Mouse (Mus musculus): Measurements from ENCODE around the gene Kcnt2. TPM values are rescaled to one million over a fixed set of nuclear protein-coding genes. Genes with fewer than 3 reads are reported as not detected.

Gene Kcnt2
- total and polyA plus RNA-seq, 2 experiments from 2014 or later = 2.8 to 9.5 TPM

- no peak overlapping the region for H3K9ac ChIP-seq (replicated peaks; ENCODE audit: low read length, poor library complexity, severe bottlenecking)
- TF ChIP-seq CTCF (IDR thresholded peaks at IDR 0.05) = no peak
- no peaks in the 10 kb centered on the region for H3K36me3 ChIP-seq (ENCODE audit: insufficient read depth, low read length)
- H3K9me3 ChIP-seq (ENCODE audit: low read length) = no peaks in the 10 kb centered on the region
- H3K4me3 ChIP-seq (ENCODE audit: low read depth, low read length) = no peak overlapping the region
- DNase-seq (ENCODE audit: low spot score) (no peak), ATAC-seq (ENCODE audit: low FRiP score) (no peak)
- H3K4me2 ChIP-seq (ENCODE audit: low read depth, low read length, poor library complexity, severe bottlenecking) = no peak overlapping the region
- no peaks in the 10 kb centered on the region for H3K4me1 ChIP-seq (ENCODE audit: insufficient read depth, low read length)
- WGBS = 71% methylated on average over 5 of the region's 5 CpGs
- no peaks in the 10 kb centered on the region for H3K27me3 ChIP-seq (ENCODE audit: insufficient read depth, low read length)
- H3K27ac ChIP-seq (ENCODE audit: low read depth, low read length) = no peak overlapping the region
These were observed 20.1 kb downstream of the Kcnt2 start for GRCm38 (mm10) chr1:140266047-140266446.

DNA sequence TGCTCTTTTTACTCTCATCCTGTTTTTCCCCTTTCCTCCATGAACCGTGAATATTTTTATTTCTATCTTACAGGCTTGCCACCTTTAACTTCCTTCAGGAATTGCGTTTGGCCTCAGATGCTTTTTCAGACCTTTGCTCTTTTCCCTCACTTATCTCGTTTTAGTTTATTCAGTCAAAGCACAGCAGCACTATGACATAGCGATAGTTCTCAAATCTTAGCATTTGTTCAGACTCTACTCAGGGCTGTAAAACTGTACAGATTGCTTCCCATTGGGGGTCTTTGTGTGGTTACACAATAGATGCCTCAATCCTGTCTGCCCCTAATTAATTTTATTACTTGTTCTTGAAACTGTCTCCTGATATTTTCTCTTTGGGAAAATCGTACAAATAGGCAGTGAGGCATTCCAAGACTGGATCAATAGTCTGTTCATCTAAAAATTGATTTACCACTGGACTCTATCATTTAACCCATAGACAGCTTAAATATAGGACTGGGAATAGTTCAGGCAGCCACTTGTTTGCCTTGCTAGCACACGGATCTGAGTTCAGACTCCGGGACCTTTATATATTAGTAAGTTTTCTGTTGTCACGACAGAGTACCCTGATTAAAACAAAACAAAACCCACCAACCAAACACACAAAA, 20.8 kb downstream of the Kcnt2 start:
- Histone ChIP-seq H3K4me2 (ENCODE audit: low read depth, low read length, poor library complexity, severe bottlenecking) (no peak overlapping the region), H3K27ac (ENCODE audit: low read depth, low read length) (no peak overlapping the region), H3K4me3 (ENCODE audit: low read depth, low read length) (no peak overlapping the region), H3K9me3 (ENCODE audit: low read length) (no peaks in the 10 kb centered on the region), H3K9ac (replicated peaks; ENCODE audit: low read length, poor library complexity, severe bottlenecking) (no peak overlapping the region), H3K4me1 (ENCODE audit: insufficient read depth, low read length) (no peaks in the 10 kb centered on the region), H3K36me3 (ENCODE audit: insufficient read depth, low read length) (no peaks in the 10 kb centered on the region), H3K27me3 (ENCODE audit: insufficient read depth, low read length) (no peaks in the 10 kb centered on the region)
- TF ChIP-seq CTCF (IDR thresholded peaks at IDR 0.05) = no peak
- 77% methylated on average over 8 of the region's 8 CpGs for WGBS
- DNase-seq (ENCODE audit: low spot score) (no peak), ATAC-seq (ENCODE audit: low FRiP score) (no peak)

DNA sequence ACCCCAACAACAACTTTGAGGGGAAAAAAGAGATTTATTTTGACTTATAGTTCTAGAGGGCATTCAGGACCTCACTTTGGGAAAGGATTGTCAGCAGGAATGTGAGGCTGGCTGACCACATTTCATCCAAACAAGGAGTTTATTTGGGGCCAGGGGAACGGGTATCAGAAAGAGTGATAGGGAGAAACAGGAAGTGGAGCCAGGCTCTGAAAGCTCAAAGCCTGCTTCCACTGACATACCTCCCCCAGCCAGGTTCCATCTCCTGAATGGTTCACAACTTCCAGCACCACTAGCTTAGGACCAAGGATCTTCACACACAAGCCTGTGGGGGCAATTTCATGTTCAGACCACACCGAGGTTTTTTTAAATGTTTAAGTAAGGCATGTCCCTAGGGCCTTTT, 21.3 kb downstream of the Kcnt2 start:
- H3K4me2 ChIP-seq (ENCODE audit: low read depth, low read length, poor library complexity, severe bottlenecking) = no peak overlapping the region
- H3K27me3 ChIP-seq (ENCODE audit: insufficient read depth, low read length) = no peaks in the 10 kb centered on the region
- H3K9me3 ChIP-seq (ENCODE audit: low read length) = no peaks in the 10 kb centered on the region
- DNase-seq (ENCODE audit: low spot score) (no peak), ATAC-seq (ENCODE audit: low FRiP score) (no peak)
- H3K4me3 ChIP-seq (ENCODE audit: low read depth, low read length) = no peak overlapping the region
- WGBS = 62% methylated on average over 2 of the region's 2 CpGs
- no peaks in the 10 kb centered on the region for H3K4me1 ChIP-seq (ENCODE audit: insufficient read depth, low read length)
- H3K27ac ChIP-seq (ENCODE audit: low read depth, low read length) = no peak overlapping the region
- no peak for TF ChIP-seq CTCF (IDR thresholded peaks at IDR 0.05)
- no peak overlapping the region for H3K9ac ChIP-seq (replicated peaks; ENCODE audit: low read length, poor library complexity, severe bottlenecking)
- no peaks in the 10 kb centered on the region for H3K36me3 ChIP-seq (ENCODE audit: insufficient read depth, low read length)

GRCm38 (mm10) chr1:140273624-140274023, 27.7 kb downstream of the Kcnt2 start:
- Histone ChIP-seq H3K4me1 (ENCODE audit: insufficient read depth, low read length) (no peaks in the 10 kb centered on the region), H3K36me3 (ENCODE audit: insufficient read depth, low read length) (no peaks in the 10 kb centered on the region), H3K4me2 (ENCODE audit: low read depth, low read length, poor library complexity, severe bottlenecking) (no peak overlapping the region), H3K9ac (replicated peaks; ENCODE audit: low read length, poor library complexity, severe bottlenecking) (no peak overlapping the region), H3K27ac (ENCODE audit: low read depth, low read length) (no peak overlapping the region), H3K27me3 (ENCODE audit: insufficient read depth, low read length) (no peaks in the 10 kb centered on the region), H3K9me3 (ENCODE audit: low read length) (no peaks in the 10 kb centered on the region), H3K4me3 (ENCODE audit: low read depth, low read length) (no peak overlapping the region)
- no peak for DNase-seq (ENCODE audit: low spot score)
- no peak for TF ChIP-seq CTCF (IDR thresholded peaks at IDR 0.05)
- 88% methylated on average over 3 of the region's 3 CpGs for WGBS
- no peak for ATAC-seq (ENCODE audit: low FRiP score)

- DNase-seq (ENCODE audit: low spot score) (no peak), ATAC-seq (ENCODE audit: low FRiP score) (no peak)
- H3K4me2 ChIP-seq (ENCODE audit: low read depth, low read length, poor library complexity, severe bottlenecking) = no peak overlapping the region
- H3K27ac ChIP-seq (ENCODE audit: low read depth, low read length) = no peak overlapping the region
- H3K9ac ChIP-seq (replicated peaks; ENCODE audit: low read length, poor library complexity, severe bottlenecking) = no peak overlapping the region
- no peaks in the 10 kb centered on the region for H3K36me3 ChIP-seq (ENCODE audit: insufficient read depth, low read length)
- H3K4me1 ChIP-seq (ENCODE audit: insufficient read depth, low read length) = no peaks in the 10 kb centered on the region
- H3K27me3 ChIP-seq (ENCODE audit: insufficient read depth, low read length) = no peaks in the 10 kb centered on the region
- H3K9me3 ChIP-seq (ENCODE audit: low read length) = no peaks in the 10 kb centered on the region
- no peak overlapping the region for H3K4me3 ChIP-seq (ENCODE audit: low read depth, low read length)
- no peak for TF ChIP-seq CTCF (IDR thresholded peaks at IDR 0.05)
These were observed 29.9 kb downstream of the Kcnt2 start for GRCm38 (mm10) chr1:140275813-140276212.

GRCm38 (mm10) chr1:140293140-140293539, 47.2 kb downstream of the Kcnt2 start:
- Histone ChIP-seq H3K4me2 (ENCODE audit: low read depth, low read length, poor library complexity, severe bottlenecking) (no peak overlapping the region), H3K9me3 (ENCODE audit: low read length) (no peaks in the 10 kb centered on the region), H3K4me1 (ENCODE audit: insufficient read depth, low read length) (no peaks in the 10 kb centered on the region), H3K9ac (replicated peaks; ENCODE audit: low read length, poor library complexity, severe bottlenecking) (no peak overlapping the region), H3K36me3 (ENCODE audit: insufficient read depth, low read length) (no peaks in the 10 kb centered on the region), H3K4me3 (ENCODE audit: low read depth, low read length) (no peak overlapping the region), H3K27ac (ENCODE audit: low read depth, low read length) (no peak overlapping the region), H3K27me3 (ENCODE audit: insufficient read depth, low read length) (no peaks in the 10 kb centered on the region)
- no peak for ATAC-seq (ENCODE audit: low FRiP score)
- TF ChIP-seq CTCF (IDR thresholded peaks at IDR 0.05) = no peak
- DNase-seq (ENCODE audit: low spot score) = peak; percentile 21
- WGBS = 48% methylated on average over 3 of the region's 3 CpGs

Measured in midbrain, postnatal 0 days (tissue).